Mouse (Mus musculus): Measurements from ENCODE around the gene Olfr48. TPM values are rescaled to one million over a fixed set of nuclear protein-coding genes. Genes with fewer than 3 reads are reported as not detected.

Gene Olfr48
- total RNA-seq (2023), result not detected

GRCm38 (mm10) chr2:89848105-89848504 is at the start of gene Olfr48:
TSS of gene Olfr48 (minus strand) at chr2:89848205.

GRCm38 (mm10) chr2:89878137-89878536 is 30.1 kb upstream of the Olfr48 start, which contains the start of gene Olfr1257:
TSS of gene Olfr1257 (plus strand) at chr2:89878437.

GRCm38 (mm10) chr2:89841455-89841854 is 6.5 kb downstream of the Olfr48 start, which contains the start of gene Olfr1256:
TSS of gene Olfr1256 (minus strand) at chr2:89841555.

GRCm38 (mm10) chr2:89811751-89812150 is 36.3 kb downstream of the Olfr48 start, which contains the start of gene Olfr1255:
TSS of gene Olfr1255 (plus strand) at chr2:89812051.

GRCm38 (mm10) chr2:89793519-89793918 is 54.5 kb downstream of the Olfr48 start, which contains the start of gene Olfr1254:
TSS of gene Olfr1254 (minus strand) at chr2:89793619.

Other genes with a start within 250 kb of the Olfr48 start
- not detected for gene Olfr1247, start 234.1 kb downstream of the Olfr48 start, total RNA-seq (2023)
- gene Olfr1248, start 230.0 kb downstream of the Olfr48 start, total RNA-seq (2023), result not detected
- gene Olfr1249, start 213.2 kb downstream of the Olfr48 start, total RNA-seq (2023), result not detected
- gene Olfr1250, start 186.7 kb downstream of the Olfr48 start, total RNA-seq (2023), result not detected
- gene Olfr1251, start 176.3 kb downstream of the Olfr48 start, total RNA-seq (2023), result not detected
- gene Olfr1252, start 123.2 kb downstream of the Olfr48 start, total RNA-seq (2023), result not detected
- gene Olfr1253, start 91.1 kb downstream of the Olfr48 start, total RNA-seq (2023), result not detected
- gene Olfr1254, start 54.6 kb downstream of the Olfr48 start, total RNA-seq (2023), result not detected
- gene Olfr1255, start 36.2 kb downstream of the Olfr48 start, total RNA-seq (2023), result not detected
- gene Olfr1256, start 6.7 kb downstream of the Olfr48 start, total RNA-seq (2023), result not detected
- gene Olfr1257, start 30.2 kb upstream of the Olfr48 start, total RNA-seq (2023), result not detected
- not detected for gene Olfr1258, start 79.1 kb upstream of the Olfr48 start, total RNA-seq (2023)
- gene Olfr1259, start 100.5 kb upstream of the Olfr48 start, total RNA-seq (2023), result not detected
- gene Olfr1260, start 126.1 kb upstream of the Olfr48 start, total RNA-seq (2023), result not detected
- not detected for gene Olfr1261, start 143.0 kb upstream of the Olfr48 start, total RNA-seq (2023)
- not detected for gene Olfr1262, start 151.9 kb upstream of the Olfr48 start, total RNA-seq (2023)
- gene Olfr1263, start 163.9 kb upstream of the Olfr48 start, total RNA-seq (2023), result not detected
- gene Olfr1264, start 177.4 kb upstream of the Olfr48 start, total RNA-seq (2023), result not detected
- gene Olfr1265, start 187.1 kb upstream of the Olfr48 start, total RNA-seq (2023), result not detected
- not detected for gene Olfr140, start 215.4 kb upstream of the Olfr48 start, total RNA-seq (2023)